Mouse (Mus musculus): Measurements from ENCODE around the gene Kcnj15. TPM values are rescaled to one million over a fixed set of nuclear protein-coding genes. Genes with fewer than 3 reads are reported as not detected.

Gene Kcnj15
- polyA plus RNA-seq, 1 experiment from 2014 or later: 0.51 TPM

- H3K4me2 ChIP-seq (replicated peaks): no peak overlapping the region
- H3K9ac ChIP-seq: no peak overlapping the region
- H3K4me1 ChIP-seq: no peaks in the 10 kb centered on the region
- ATAC-seq (ENCODE audit: insufficient number of reproducible peaks, insufficient read depth, low FRiP score, low TSS enrichment): no peak
- no peak overlapping the region for H3K27ac ChIP-seq
- H3K9me3 ChIP-seq: no peaks in the 10 kb centered on the region
- no peak overlapping the region for H3K4me3 ChIP-seq
- WGBS: 62% methylated on average over 3 of the region's 3 CpGs
- H3K27me3 ChIP-seq: no peaks in the 10 kb centered on the region
- no peaks in the 10 kb centered on the region for H3K36me3 ChIP-seq
These were observed 21.7 kb downstream of the Kcnj15 start for GRCm38 (mm10) chr16:95279015-95279414.

GRCm38 (mm10) chr16:95280338-95280737, 23.0 kb downstream of the Kcnj15 start:
- H3K9ac ChIP-seq: no peak overlapping the region
- H3K9me3 ChIP-seq: no peaks in the 10 kb centered on the region
- no peaks in the 10 kb centered on the region for H3K36me3 ChIP-seq
- no peaks in the 10 kb centered on the region for H3K4me1 ChIP-seq
- no peaks in the 10 kb centered on the region for H3K27me3 ChIP-seq
- no peak overlapping the region for H3K4me2 ChIP-seq (replicated peaks)
- H3K27ac ChIP-seq: no peak overlapping the region
- ATAC-seq (ENCODE audit: insufficient number of reproducible peaks, insufficient read depth, low FRiP score, low TSS enrichment): no peak
- no peak overlapping the region for H3K4me3 ChIP-seq
- WGBS: 94% methylated on average over 3 of the region's 3 CpGs

- Histone ChIP-seq H3K9ac (no peak overlapping the region), H3K4me2 (replicated peaks) (no peak overlapping the region), H3K9me3 (no peaks in the 10 kb centered on the region), H3K36me3 (no peaks in the 10 kb centered on the region), H3K4me1 (no peaks in the 10 kb centered on the region), H3K27ac (no peak overlapping the region), H3K27me3 (no peaks in the 10 kb centered on the region), H3K4me3 (no peak overlapping the region)
- WGBS: 72% methylated on average over 10 of the region's 10 CpGs
- ATAC-seq (ENCODE audit: insufficient number of reproducible peaks, insufficient read depth, low FRiP score, low TSS enrichment): no peak
These were observed 26.0 kb downstream of the Kcnj15 start for GRCm38 (mm10) chr16:95283369-95283768.

GRCm38 (mm10) chr16:95284085-95284727, 26.8 kb downstream of the Kcnj15 start:
- Histone ChIP-seq H3K27me3 (no peaks in the 10 kb centered on the region), H3K36me3 (no peaks in the 10 kb centered on the region), H3K9ac (no peak overlapping the region), H3K9me3 (no peaks in the 10 kb centered on the region), H3K4me3 (no peak overlapping the region), H3K27ac (no peak overlapping the region), H3K4me1 (no peaks in the 10 kb centered on the region), H3K4me2 (replicated peaks) (no peak overlapping the region)
- WGBS: 78% methylated on average over 12 of the region's 12 CpGs
- ATAC-seq (ENCODE audit: insufficient number of reproducible peaks, insufficient read depth, low FRiP score, low TSS enrichment): no peak

GRCm38 (mm10) chr16:95285043-95285442, 27.7 kb downstream of the Kcnj15 start:
- no peaks in the 10 kb centered on the region for H3K4me1 ChIP-seq
- 81% methylated on average over 4 of the region's 4 CpGs for WGBS
- H3K27me3 ChIP-seq: no peaks in the 10 kb centered on the region
- no peak overlapping the region for H3K4me2 ChIP-seq (replicated peaks)
- H3K9ac ChIP-seq: no peak overlapping the region
- H3K4me3 ChIP-seq: no peak overlapping the region
- no peaks in the 10 kb centered on the region for H3K36me3 ChIP-seq
- ATAC-seq (ENCODE audit: insufficient number of reproducible peaks, insufficient read depth, low FRiP score, low TSS enrichment): no peak
- H3K27ac ChIP-seq: no peak overlapping the region
- no peaks in the 10 kb centered on the region for H3K9me3 ChIP-seq

- no peaks in the 10 kb centered on the region for H3K4me1 ChIP-seq
- H3K36me3 ChIP-seq: no peaks in the 10 kb centered on the region
- H3K9me3 ChIP-seq: no peaks in the 10 kb centered on the region
- WGBS: 89% methylated on average over 4 of the region's 4 CpGs
- no peak overlapping the region for H3K4me2 ChIP-seq (replicated peaks)
- H3K9ac ChIP-seq: no peak overlapping the region
- no peak overlapping the region for H3K27ac ChIP-seq
- no peak for ATAC-seq (ENCODE audit: insufficient number of reproducible peaks, insufficient read depth, low FRiP score, low TSS enrichment)
- no peaks in the 10 kb centered on the region for H3K27me3 ChIP-seq
- no peak overlapping the region for H3K4me3 ChIP-seq
These were observed 28.4 kb downstream of the Kcnj15 start for GRCm38 (mm10) chr16:95285767-95286166.

- Histone ChIP-seq H3K4me2 (replicated peaks) (no peak overlapping the region), H3K4me3 (no peak overlapping the region), H3K4me1 (peaks cover 9% of the 10 kb centered on the region), H3K9ac (no peak overlapping the region), H3K36me3 (no peaks in the 10 kb centered on the region), H3K27me3 (no peaks in the 10 kb centered on the region), H3K27ac (no peak overlapping the region), H3K9me3 (no peaks in the 10 kb centered on the region)
- 74% methylated on average over 2 of the region's 2 CpGs for WGBS
- ATAC-seq (ENCODE audit: insufficient number of reproducible peaks, insufficient read depth, low FRiP score, low TSS enrichment): no peak
These were observed 30.3 kb downstream of the Kcnj15 start for GRCm38 (mm10) chr16:95287656-95288055.

GRCm38 (mm10) chr16:95289375-95289774, 32.0 kb downstream of the Kcnj15 start:
- H3K9ac ChIP-seq: no peak overlapping the region
- H3K36me3 ChIP-seq: no peaks in the 10 kb centered on the region
- no peaks in the 10 kb centered on the region for H3K9me3 ChIP-seq
- no peaks in the 10 kb centered on the region for H3K27me3 ChIP-seq
- no peak overlapping the region for H3K27ac ChIP-seq
- no peak for ATAC-seq (ENCODE audit: insufficient number of reproducible peaks, insufficient read depth, low FRiP score, low TSS enrichment)
- no peak overlapping the region for H3K4me3 ChIP-seq
- whole genome bisulfite sequencing: 64% methylated on average over 3 of the region's 3 CpGs
- H3K4me1 ChIP-seq: peaks cover 9% of the 10 kb centered on the region
- H3K4me2 ChIP-seq (replicated peaks): no peak overlapping the region

GRCm38 (mm10) chr16:95291450-95292101, 34.2 kb downstream of the Kcnj15 start:
- Histone ChIP-seq H3K36me3 (no peaks in the 10 kb centered on the region), H3K4me1 (peaks cover 9% of the 10 kb centered on the region), H3K4me3 (no peak overlapping the region), H3K27ac (no peak overlapping the region), H3K4me2 (replicated peaks) (no peak overlapping the region), H3K9me3 (no peaks in the 10 kb centered on the region), H3K9ac (no peak overlapping the region), H3K27me3 (no peaks in the 10 kb centered on the region)
- WGBS: 72% methylated on average over 10 of the region's 10 CpGs
- no peak for ATAC-seq (ENCODE audit: insufficient number of reproducible peaks, insufficient read depth, low FRiP score, low TSS enrichment)

GRCm38 (mm10) chr16:95292843-95293505, 35.6 kb downstream of the Kcnj15 start:
- Histone ChIP-seq H3K9me3 (no peaks in the 10 kb centered on the region), H3K27ac (no peak overlapping the region), H3K4me2 (replicated peaks) (no peak overlapping the region), H3K36me3 (no peaks in the 10 kb centered on the region), H3K27me3 (no peaks in the 10 kb centered on the region), H3K4me1 (peaks cover 9% of the 10 kb centered on the region), H3K4me3 (no peak overlapping the region), H3K9ac (no peak overlapping the region)
- no peak for ATAC-seq (ENCODE audit: insufficient number of reproducible peaks, insufficient read depth, low FRiP score, low TSS enrichment)
- 81% methylated on average over 14 of the region's 14 CpGs for WGBS

- no peaks in the 10 kb centered on the region for H3K27me3 ChIP-seq
- H3K4me1 ChIP-seq: no peaks in the 10 kb centered on the region
- WGBS: 70% methylated on average over 3 of the region's 3 CpGs
- H3K27ac ChIP-seq: no peak overlapping the region
- H3K9me3 ChIP-seq: no peaks in the 10 kb centered on the region
- H3K36me3 ChIP-seq: no peaks in the 10 kb centered on the region
- H3K4me2 ChIP-seq (replicated peaks): no peak overlapping the region
- no peak overlapping the region for H3K4me3 ChIP-seq
- ATAC-seq (ENCODE audit: insufficient number of reproducible peaks, insufficient read depth, low FRiP score, low TSS enrichment): no peak
- no peak overlapping the region for H3K9ac ChIP-seq
These were observed 40.3 kb downstream of the Kcnj15 start for GRCm38 (mm10) chr16:95297651-95298050.

GRCm38 (mm10) chr16:95301667-95302066, 44.3 kb downstream of the Kcnj15 start:
- WGBS: 95% methylated on average over 3 of the region's 3 CpGs

More at GRCm38 (mm10) chr16:95301667-95302066, 44.3 kb downstream of the Kcnj15 start:
- no peaks in the 10 kb centered on the region for H3K4me1 ChIP-seq
- no peaks in the 10 kb centered on the region for H3K9me3 ChIP-seq
- H3K27ac ChIP-seq: no peak overlapping the region
- no peak overlapping the region for H3K4me3 ChIP-seq
- no peak overlapping the region for H3K9ac ChIP-seq
- no peak for ATAC-seq (ENCODE audit: insufficient number of reproducible peaks, insufficient read depth, low FRiP score, low TSS enrichment)
- H3K27me3 ChIP-seq: no peaks in the 10 kb centered on the region
- H3K4me2 ChIP-seq (replicated peaks): no peak overlapping the region
- no peaks in the 10 kb centered on the region for H3K36me3 ChIP-seq
